Comparison of ENCODE assay signal across 19 mouse cellular contexts in genomic region chr14:103850071-103850845, GRCm38 (mm10). TPM values are rescaled to one million over a fixed set of nuclear protein-coding genes. Genes with fewer than 3 reads are reported as not detected.
DNase-seq lines count a peak whose midpoint lies in the region; ATAC-seq and TF ChIP-seq lines count a peak whose summit lies in the region.
"Had no signal": no experiment of that assay in that cellular context is flagged by ENCODE, and none has a peak within 500 bp of the region (broad histone marks: within the 10 kb centered on the region; RNA-seq: fewer than 3 reads in every experiment).

No protein-coding gene starts in this region.

- ATAC-seq in hindbrain, embryonic 15.5 days (ENCODE audit: low FRiP score, low read depth): 0 out of 2 replicates have a peak, but pooled peaks have one; percentile 8
- ATAC-seq in hindbrain, postnatal 0 days: no peak
- peak; percentile 77 for ATAC-seq in CD4-positive, CD25-positive, alpha-beta regulatory T cell, adult 4 months
- ATAC-seq in forebrain, embryonic 14.5 days: peak; percentile 62; the same call in 1 of the 2 replicates
- ATAC-seq in megakaryocyte progenitor cell, adult 5-6 weeks (replicated peaks; ENCODE audit: poor library complexity): peak; percentile 93
- ATAC-seq: hindbrain, embryonic 16.5 days had no signal

- 54% methylated on average over 7 of the region's 7 CpGs for WGBS in hindbrain, embryonic 15.5 days
- 45% methylated on average over 7 of the region's 7 CpGs for WGBS in hindbrain, postnatal 0 days
- 58% methylated on average over 7 of the region's 7 CpGs for WGBS in forebrain, embryonic 14.5 days

- TF ChIP-seq CTCF in hindbrain, postnatal 0 days (IDR thresholded peaks at IDR 0.05; ENCODE audit: low read depth): no peak

- no peak for DNase-seq in hindbrain, postnatal 0 days (ENCODE audit: low spot score)
- DNase-seq in forebrain, embryonic 14.5 days (ENCODE audit: low spot score): peak; percentile 63
- DNase-seq in left cerebral cortex, postnatal 36 days (ENCODE audit: low spot score in 2 of 2): no peak
- no peak for DNase-seq in urinary bladder, adult 2 months (ENCODE audit: low spot score)
- DNase-seq: adrenal gland, postnatal 25 days; cerebellum, adult 9-10 months; gastrocnemius, adult 2 months; heart, adult 2 months; lung, postnatal 14 days; thymus, postnatal 4 days had no signal

- no peaks in the 10 kb centered on the region for H3K4me1 ChIP-seq in hindbrain, embryonic 15.5 days (replicated peaks)
- no peaks in the 10 kb centered on the region for H3K4me1 ChIP-seq in hindbrain, postnatal 0 days (ENCODE audit: insufficient read depth, low read length)
- H3K4me1 ChIP-seq in forebrain, embryonic 14.5 days (ENCODE audit: control insufficient read depth, insufficient read depth, low read length): no peaks in the 10 kb centered on the region
- H3K4me1 ChIP-seq: embryonic facial prominence, embryonic 12.5 days; limb, embryonic 12.5 days had no signal

- no peaks in the 10 kb centered on the region; the same call in 1 of the 2 replicates for H3K27me3 ChIP-seq in hindbrain, embryonic 15.5 days
- no peaks in the 10 kb centered on the region for H3K27me3 ChIP-seq in hindbrain, postnatal 0 days (ENCODE audit: insufficient read depth, low read length)
- H3K27me3 ChIP-seq in forebrain, embryonic 14.5 days (replicated peaks; ENCODE audit: control insufficient read depth, insufficient read depth, low read length): no peaks in the 10 kb centered on the region

- H3K36me3 ChIP-seq in hindbrain, embryonic 15.5 days: no peaks in the 10 kb centered on the region
- H3K36me3 ChIP-seq in hindbrain, postnatal 0 days (ENCODE audit: insufficient read depth, low read length): no peaks in the 10 kb centered on the region
- no peaks in the 10 kb centered on the region for H3K36me3 ChIP-seq in forebrain, embryonic 14.5 days (ENCODE audit: control insufficient read depth, insufficient read depth, low read length)
- H3K36me3 ChIP-seq: embryonic facial prominence, embryonic 12.5 days; limb, embryonic 12.5 days had no signal

- H3K4me2 ChIP-seq in hindbrain, embryonic 15.5 days: no peak overlapping the region
- no peak overlapping the region for H3K4me2 ChIP-seq in hindbrain, postnatal 0 days (ENCODE audit: low read depth, low read length)
- H3K4me2 ChIP-seq in forebrain, embryonic 14.5 days (ENCODE audit: low read length): no peak overlapping the region
- H3K4me2 ChIP-seq: embryonic facial prominence, embryonic 12.5 days; limb, embryonic 12.5 days had no signal

- H3K9me3 ChIP-seq in hindbrain, embryonic 15.5 days: no peaks in the 10 kb centered on the region
- no peaks in the 10 kb centered on the region for H3K9me3 ChIP-seq in hindbrain, postnatal 0 days (ENCODE audit: low read length)
- no peaks in the 10 kb centered on the region for H3K9me3 ChIP-seq in forebrain, embryonic 14.5 days (replicated peaks; ENCODE audit: control insufficient read depth, low read length)
- H3K9me3 ChIP-seq: embryonic facial prominence, embryonic 12.5 days; limb, embryonic 12.5 days had no signal

- no peak overlapping the region for H3K9ac ChIP-seq in hindbrain, embryonic 15.5 days
- H3K9ac ChIP-seq in hindbrain, postnatal 0 days (replicated peaks; ENCODE audit: low read length): no peak overlapping the region
- H3K9ac ChIP-seq in forebrain, embryonic 14.5 days (ENCODE audit: low read length): no peak overlapping the region
- H3K9ac ChIP-seq: embryonic facial prominence, embryonic 12.5 days; limb, embryonic 12.5 days had no signal

- H3K27ac ChIP-seq in hindbrain, embryonic 15.5 days (replicated peaks): no peak overlapping the region
- no peak overlapping the region for H3K27ac ChIP-seq in hindbrain, postnatal 0 days
- no peak overlapping the region for H3K27ac ChIP-seq in forebrain, embryonic 14.5 days (ENCODE audit: low read depth, low read length)
- H3K27ac ChIP-seq: embryonic facial prominence, embryonic 12.5 days; gastrocnemius, adult 2 months; heart, adult 2 months; kidney, postnatal 0 days; layer of hippocampus, adult 2 months; limb, embryonic 12.5 days had no signal

- intact Hi-C loops in left cerebral cortex, postnatal 36 days (cut with DNase I): no loop called here

- no peak overlapping the region for H3K4me3 ChIP-seq in hindbrain, embryonic 15.5 days
- H3K4me3 ChIP-seq in hindbrain, postnatal 0 days (ENCODE audit: low read length): no peak overlapping the region
- no peak overlapping the region for H3K4me3 ChIP-seq in forebrain, embryonic 14.5 days (ENCODE audit: low read depth, low read length)
- H3K4me3 ChIP-seq: embryonic facial prominence, embryonic 12.5 days; gastrocnemius, adult 2 months; heart, adult 2 months; layer of hippocampus, adult 2 months; limb, embryonic 12.5 days had no signal

RNA-seq across cellular contexts. Expression of gene Ednrb, which starts 6.1 kb away (rescaled TPM):
- polyA plus RNA-seq in hindbrain, embryonic 15.5 days (2015; fragmentation: Nextera tagmentation; extraction: Ambion mirVana): 127 and 131 TPM in 2 replicates
- 199 and 221 TPM in 2 replicates for total RNA-seq in hindbrain, postnatal 0 days (2014; rRNA removed)
- polyA plus RNA-seq in hindbrain, postnatal 0 days (2015; fragmentation: Nextera tagmentation; extraction: Ambion mirVana): 208 and 232 TPM in 2 replicates
- polyA plus RNA-seq in CD4-positive, CD25-positive, alpha-beta regulatory T cell, adult 4 months (2017; shearing (Covaris generic)): under 1 TPM in 1 of 2 experiments, not detected in 1; 0.20 TPM
- 74.0 and 77.3 TPM in 2 replicates for polyA plus RNA-seq in forebrain, embryonic 14.5 days (2014; fragmentation: Nextera tagmentation; extraction: Ambion mirVana)
- 0.20 and 0.71 TPM in 2 replicates for total RNA-seq in megakaryocyte progenitor cell, adult 5-6 weeks (2015)
- 0.30 TPM in 1 of 2 replicates, not detected in the other for total RNA-seq in megakaryocyte progenitor cell, adult 5-6 weeks (2017)
- total RNA-seq in left cerebral cortex, postnatal 36 days (2021): 10 to 100 TPM; 34.2 to 35.2 TPM
- polyA plus RNA-seq in urinary bladder, adult 2 months (2012; rRNA removed): 11.5 and 16.1 TPM in 2 replicates
- total RNA-seq: neutrophil, adult 5-6 weeks had no signal

Comparison
In these comparisons a context has a peak if more than half of its experiments do, and no peak if none do; other contexts are left out.
1. RNA of gene Ednrb, which starts 6.1 kb away (polyA plus RNA-seq): 208 to 232 TPM in hindbrain, postnatal 0 days, 127 to 131 TPM in hindbrain, embryonic 15.5 days, 74.0 to 77.3 TPM in forebrain, embryonic 14.5 days and 11.5 to 16.1 TPM in urinary bladder, adult 2 months; 0.20 TPM in CD4-positive, CD25-positive, alpha-beta regulatory T cell, adult 4 months; every median in the first group is over 10 times any median in the second.